Mouse (Mus musculus) cerebellum, adult 9-11 months (tissue): ENCODE data around the gene Olfr690.
"Not testable (repeated sequence)": the region's sequence is repeated elsewhere in the genome, so short reads cannot be mapped to it uniquely, and the experiment has no call there.

Source experiments
- DNase-seq: peaks from one replicate; pipeline ENCODE4 v3.0.0; 2022

Gene Olfr690

DNA sequence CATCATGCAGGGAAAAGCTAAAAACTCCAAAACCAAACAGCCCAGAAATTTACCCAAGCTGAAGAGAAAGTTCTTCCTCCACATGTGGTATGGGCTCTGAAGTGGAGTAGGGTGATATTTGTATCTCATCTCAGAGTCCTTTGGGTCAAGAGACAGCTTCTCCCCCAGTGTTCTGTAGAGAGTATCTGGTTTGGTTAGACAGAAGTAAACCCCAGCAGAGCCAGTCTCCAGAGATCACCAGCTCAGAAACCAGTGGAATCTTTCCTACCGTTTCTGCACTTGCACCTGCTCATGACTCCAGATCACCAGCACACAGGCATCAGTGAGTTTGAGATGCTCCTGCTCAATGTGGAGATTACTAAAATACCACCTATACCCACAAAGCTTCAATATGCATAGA, at the start of gene Olfr690:
TSS of gene Olfr690 (minus strand) at position 101 of the 400 bp plus-strand sequence.
- DNase-seq, result no peak

DNA sequence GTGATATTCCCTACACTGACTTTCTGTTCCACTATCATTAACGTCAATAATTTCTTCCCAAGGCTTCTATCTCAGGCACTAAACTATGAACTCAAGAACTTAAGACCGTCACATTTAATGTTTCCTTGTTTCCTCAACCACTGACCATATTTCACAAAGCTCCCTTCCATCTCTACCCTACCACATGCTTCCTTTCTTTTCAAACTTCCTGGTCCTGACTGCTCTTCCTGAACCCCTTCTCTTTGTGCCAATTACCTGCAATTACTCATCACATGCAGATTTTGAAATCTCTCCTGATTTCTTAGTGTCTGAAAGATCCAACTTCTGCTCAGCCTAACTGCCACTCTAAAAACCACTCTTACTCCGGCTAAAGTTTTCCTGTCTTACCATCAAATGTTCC, 46.4 kb upstream of the Olfr690 start:
- no peak for DNase-seq

DNA sequence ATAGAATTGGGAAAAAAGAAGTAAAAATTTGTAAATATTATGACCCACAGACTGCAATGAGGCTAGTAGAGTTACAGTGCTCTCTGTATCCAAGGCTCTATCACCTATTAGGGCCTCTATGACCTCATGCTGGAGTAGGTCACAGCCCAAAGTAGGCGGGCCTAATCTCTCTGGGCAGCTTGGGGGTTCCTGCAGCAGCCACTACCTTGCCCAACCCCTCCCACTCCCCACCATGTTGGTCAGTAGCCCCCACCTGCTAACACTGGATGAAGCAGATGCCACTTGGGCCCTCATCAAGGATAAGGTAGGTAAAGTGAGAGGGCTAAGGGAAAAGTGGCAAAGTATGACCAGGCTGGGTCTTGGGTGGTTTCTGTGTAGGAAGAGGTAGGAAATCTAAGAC, 41.0 kb upstream of the Olfr690 start, which contains the start of gene Gm5901:
TSS of gene Gm5901 (plus strand) at position 173 of the 400 bp plus-strand sequence.
- DNase-seq, result no peak

DNA sequence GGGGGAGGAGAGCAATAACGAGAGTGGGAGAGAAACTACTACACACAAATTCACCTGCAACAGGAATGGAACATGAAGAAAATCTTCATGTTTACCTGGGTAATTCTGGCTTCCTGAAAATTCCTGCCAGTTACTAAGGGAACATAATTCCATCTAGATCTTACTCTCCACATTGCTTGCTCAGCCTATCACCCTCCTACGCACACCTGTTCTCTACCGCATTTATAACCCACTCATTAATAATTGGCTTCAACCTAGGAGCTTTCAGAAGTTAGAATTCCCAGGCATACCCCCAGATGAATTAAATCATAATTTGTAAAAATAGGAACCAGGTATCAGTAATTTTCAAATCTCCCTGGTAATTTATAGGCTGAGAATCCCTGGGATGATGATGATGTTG, 40.1 kb upstream of the Olfr690 start:
- no peak for DNase-seq

DNA sequence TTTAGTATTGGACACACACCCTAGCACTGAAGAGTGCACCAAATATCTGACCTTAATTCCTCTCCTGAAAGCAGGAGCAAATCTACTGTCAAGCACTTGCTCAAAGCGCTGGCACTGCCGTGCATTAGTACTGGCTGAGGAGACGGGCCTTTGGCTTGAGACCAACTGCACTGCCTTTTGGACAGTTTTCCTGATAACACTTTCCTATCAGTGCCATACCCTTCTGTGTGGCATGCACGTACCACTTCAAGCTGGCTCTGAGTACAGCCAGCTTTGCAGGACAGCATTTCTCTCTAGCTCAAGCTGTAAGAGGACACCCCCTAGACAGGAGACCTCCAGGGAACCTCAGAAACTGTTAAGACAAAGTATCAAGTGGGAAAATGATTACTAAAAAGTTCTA, 39.6 kb upstream of the Olfr690 start:
- no peak for DNase-seq

DNA sequence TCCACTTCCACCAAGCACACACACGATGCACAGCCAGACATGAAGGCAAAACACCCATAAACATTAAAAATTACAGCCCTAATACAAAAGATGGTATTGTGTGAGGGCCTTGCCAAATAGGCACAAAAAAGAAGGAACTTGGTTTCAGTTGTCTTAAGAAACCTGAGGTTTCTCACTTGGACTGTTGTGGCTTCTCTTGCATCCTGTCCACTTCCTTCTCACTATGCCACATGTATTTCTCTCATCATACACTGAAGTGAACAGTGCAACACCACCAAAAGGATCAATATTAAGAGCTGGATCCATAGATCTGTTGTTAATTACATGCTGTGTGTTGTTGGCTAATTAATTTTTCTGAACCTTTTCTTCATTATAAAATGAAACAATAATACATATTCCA, 39.0 kb upstream of the Olfr690 start:
- no peak for DNase-seq

DNA sequence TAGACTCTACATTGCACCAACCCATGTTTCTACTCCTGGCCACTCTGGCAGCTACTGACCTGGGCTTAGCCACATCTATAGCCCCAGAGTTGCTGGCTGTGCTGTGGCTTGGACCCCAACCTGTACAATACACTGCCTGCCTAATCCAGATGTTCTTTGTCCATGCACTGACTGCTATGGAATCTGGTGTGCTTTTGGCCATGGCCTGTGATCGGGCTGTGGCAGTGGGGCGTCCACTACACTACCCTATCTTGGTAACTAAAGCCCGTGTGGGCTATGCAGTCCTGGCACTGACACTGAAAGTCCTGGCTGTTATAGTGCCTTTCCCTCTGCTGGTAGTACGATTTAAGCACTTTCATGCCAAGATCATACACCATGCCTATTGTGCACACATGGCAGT, 34.6 kb upstream of the Olfr690 start:
- no peak for DNase-seq

DNA sequence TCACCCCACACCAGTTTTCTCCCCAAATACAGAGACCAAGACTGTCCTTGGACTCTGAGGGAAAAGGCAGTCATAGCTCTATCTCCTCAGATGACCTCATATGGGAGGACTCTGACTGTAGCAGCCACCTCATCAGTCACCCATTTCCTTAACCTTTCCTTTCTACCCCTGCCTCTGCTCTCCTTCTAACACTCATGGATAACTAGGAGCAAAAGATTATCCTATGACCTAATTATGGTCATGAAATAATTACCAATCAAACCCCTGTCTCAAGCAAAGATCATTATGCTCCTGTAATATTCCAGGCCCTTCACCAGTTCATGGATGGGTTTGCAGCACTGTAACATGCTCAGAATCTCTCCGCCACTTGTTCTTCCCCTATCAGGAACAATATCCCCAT, 34.0 kb upstream of the Olfr690 start, which contains the start of gene Olfr692:
TSS of gene Olfr692 (plus strand) at position 301 of the 400 bp plus-strand sequence.
- DNase-seq, result no peak

DNA sequence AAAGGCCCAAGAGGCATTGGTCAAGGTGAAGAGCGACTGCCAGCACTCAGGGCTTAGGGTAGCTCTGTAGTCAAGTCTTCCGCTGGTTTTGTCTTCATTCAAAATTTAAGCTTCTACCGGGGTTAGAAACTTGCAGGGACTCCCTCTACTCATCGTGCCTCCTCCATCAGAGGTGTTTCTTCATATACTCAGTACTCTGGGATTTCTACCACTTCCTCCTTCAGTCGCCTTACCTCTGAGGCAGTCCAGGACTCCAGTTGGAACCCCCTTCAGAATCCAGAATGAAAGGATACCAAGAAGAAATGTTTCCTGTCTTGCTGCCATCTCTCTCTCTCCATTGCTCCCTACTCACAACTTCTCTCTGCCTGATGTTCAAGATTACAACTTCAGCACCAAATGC, 33.4 kb upstream of the Olfr690 start:
- DNase-seq, result no peak

DNA sequence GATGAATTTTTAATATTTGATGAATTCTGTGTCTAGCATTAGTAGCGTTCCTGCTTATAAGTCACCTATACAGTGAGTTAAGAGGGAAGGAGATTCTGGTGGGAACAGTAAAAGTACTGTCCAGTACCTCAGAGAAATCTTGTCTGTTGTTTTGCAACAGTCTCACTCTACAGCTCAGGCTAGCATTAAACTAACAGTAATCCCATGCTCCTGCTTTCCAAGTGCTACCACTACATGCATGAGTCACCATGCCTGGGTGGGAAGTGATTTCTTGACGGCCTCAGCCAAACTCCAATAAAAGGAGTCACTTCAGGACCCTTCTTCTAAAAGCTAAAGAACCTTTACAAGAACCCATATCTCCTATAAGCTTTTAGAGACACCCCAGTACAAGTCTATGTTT, 27.8 kb upstream of the Olfr690 start:
- DNase-seq, result no peak

DNA sequence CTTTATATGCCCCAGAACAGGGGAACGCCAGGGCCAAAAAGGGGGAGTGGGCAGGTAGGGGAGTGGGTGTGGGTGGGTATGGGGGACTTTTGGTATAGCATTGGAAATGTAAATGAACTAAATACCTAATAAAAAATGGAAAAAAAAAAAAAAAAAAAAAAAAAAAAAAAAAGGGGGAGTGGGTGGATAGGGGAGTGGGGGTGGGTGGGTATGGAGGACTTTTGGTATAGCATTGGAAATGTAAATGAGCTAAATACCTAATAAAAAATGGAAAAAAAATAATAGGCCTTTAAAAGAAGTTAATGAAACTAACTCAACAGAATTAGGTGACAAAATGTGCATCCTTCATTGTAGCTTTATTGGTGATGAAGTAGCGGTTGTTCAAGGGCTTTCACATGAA, 22.6 kb upstream of the Olfr690 start:
- not testable (repeated sequence) for DNase-seq

DNA sequence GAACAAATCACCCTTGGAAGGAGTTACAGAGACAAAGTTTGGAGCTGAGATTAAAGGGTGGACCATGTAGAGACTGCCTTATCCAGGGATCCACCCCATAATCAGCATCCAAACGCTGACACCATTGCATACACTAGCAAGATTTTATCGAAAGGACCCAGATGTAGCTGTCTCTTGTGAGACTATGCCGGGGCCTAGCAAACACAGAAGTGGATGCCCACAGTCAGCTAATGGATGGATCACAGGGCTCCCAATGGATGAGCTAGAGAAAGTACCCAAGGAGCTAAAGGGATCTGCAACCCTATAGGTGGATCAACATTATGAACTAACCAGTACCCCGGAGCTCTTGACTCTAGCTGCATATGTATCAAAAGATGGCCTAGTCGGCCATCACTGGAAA, 22.2 kb upstream of the Olfr690 start:
- DNase-seq, result not testable (repeated sequence)

DNA sequence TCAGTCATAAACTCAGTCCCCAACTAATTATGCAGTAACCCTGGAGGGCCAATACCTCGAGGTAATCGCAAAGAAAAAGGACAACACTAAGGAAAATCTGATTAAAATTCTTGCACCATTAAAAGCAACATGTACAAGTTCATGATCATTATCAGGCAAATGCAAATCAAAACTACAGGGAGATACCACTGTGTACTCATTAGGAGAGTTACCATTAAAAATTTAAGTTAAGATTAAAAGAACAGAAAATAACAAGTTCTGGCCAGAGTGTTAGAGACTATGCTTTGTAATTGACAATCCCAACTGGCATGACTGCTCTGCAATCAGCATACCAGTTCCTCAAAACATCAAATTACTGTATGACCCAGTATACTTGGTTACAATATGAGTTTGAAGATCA, 8.8 kb upstream of the Olfr690 start:
- DNase-seq, result no peak

DNA sequence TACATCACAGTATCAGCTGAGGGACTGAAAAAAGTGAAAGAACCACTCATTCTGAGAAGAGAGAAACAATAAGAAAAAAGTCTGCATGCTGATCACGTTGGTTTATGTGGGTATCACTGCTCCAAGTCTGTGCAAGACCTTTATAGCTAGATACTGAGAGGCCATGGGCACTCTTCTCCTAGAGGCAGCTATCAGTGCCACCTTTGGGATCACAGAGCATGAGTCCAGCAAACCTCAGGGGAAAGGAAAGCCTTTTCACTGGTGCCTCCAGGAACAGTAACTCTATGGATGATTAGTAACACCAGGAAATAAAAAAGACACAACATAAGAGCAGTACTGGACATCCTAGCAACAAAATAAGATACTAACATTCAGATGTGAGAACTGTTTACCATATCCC, 8.3 kb upstream of the Olfr690 start, which contains the start of gene Olfr691:
TSS of gene Olfr691 (minus strand) at position 101 of the 400 bp plus-strand sequence.
- DNase-seq, result no peak

DNA sequence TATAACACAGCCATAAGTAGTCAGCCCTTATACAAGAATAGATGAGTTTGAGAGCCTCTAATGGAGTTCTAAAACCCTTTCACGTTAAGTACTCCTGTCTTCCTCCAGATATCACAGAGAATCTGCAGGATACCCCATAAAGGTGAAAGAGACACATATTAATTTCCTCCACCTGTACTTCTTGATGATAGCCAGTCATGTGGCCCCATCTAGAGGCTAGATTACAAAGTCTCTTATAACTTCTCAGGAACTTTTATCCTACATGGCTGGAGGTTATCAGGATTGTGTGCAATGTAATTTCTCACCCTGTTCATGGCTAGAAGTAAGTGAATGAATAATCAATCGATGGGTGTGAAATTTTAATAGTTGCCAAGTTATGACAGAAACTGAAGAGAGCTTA, 8.6 kb downstream of the Olfr690 start:
- DNase-seq, result no peak

DNA sequence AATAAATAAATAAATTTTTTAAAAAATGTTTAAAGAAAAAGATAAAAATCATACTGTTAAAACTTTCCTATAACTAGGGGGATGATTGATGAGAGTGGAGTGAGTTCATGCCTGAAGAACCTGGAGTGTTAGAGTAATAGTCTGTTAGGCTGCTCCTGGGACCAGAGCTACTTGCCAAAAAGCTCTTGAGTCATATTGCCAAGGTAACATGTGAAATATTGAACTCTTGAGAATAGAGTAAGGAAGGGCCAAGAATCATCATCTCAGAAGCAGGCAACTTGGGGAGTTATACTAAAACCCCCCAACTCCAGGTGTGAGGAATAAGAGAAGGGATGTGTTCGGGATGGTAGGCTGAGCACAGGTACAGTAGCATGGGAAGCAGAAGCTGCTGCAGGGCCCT, 23.0 kb downstream of the Olfr690 start, which contains the start of gene Olfr689:
TSS of gene Olfr689 (plus strand) at position 301 of the 400 bp plus-strand sequence.
- no peak for DNase-seq

DNA sequence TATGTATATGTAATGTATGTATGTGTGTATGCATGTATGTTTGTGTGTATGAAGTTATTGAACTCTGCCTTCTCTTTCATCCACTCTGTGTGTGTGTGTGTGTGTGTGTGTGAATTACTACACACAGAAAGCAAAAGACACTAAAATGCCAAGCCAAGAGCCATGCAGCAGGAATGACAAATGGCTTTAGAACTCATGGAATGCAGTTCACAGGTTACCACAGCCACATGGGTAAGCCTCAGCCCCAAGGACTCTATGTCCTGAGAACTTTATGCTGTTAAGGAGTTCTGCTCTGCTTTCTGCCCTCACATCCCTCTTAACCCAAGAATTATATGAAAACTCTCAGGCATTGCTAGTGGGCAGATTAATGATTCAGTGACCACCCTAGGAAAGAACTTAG, 43.9 kb downstream of the Olfr690 start:
- no peak for DNase-seq

DNA sequence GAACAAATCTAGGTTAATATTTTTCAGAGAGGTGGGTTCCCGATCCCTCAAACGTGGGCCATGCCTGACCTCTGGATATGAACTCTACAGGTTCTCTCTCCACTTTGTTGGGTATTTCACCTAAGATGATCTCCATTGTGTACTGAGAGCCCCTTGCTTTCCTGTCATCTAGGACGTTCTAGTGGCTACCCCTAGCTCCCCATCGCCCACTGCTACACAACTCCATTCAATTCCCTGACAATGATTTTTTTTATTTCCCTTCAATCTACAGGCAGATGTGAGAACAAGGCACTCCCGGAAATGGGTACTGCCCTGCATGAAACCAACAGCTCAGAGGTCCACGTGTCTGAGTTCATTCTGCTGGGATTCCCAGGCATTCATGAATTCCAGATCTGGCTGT, 46.1 kb downstream of the Olfr690 start, which contains the start of gene Olfr688:
TSS of gene Olfr688 (plus strand) at position 301 of the 400 bp plus-strand sequence.
- no peak for DNase-seq
